Mouse (Mus musculus) cerebellum, adult 9-10 months (tissue): ENCODE data around the gene Prr19.

Experiments used
- DNase-seq: peaks from one replicate; pipeline ENCODE4 v3.0.0; 2022

The Prr19 gene

DNA sequence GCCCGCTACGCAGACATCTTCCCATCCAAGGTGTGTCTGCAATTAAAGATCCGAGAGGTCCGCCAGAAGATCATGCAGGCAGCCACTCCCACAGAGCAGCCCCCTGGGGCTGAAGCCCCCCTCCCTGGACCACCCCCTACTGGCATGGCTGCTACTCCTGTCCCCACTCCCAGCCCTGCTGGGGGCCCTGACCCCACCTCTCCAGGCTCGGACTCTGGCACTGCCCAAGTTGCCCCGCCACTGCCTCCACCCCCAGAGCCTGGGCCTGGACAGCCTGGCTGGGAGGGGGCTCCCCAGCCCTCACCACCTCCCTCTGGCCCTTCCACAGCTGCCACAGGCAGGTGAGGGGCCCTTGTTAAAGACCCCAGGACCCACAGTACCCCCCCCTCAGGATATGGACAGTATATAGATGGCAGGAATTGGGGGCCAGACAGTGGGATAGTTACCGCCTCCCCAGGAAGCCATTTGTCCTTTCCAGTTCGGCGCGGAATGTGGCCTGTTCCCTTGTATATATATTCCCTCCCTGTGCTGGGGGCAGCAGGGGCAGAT is 7.9 kb upstream of the Prr19 start:
- no peak for DNase-seq

DNA sequence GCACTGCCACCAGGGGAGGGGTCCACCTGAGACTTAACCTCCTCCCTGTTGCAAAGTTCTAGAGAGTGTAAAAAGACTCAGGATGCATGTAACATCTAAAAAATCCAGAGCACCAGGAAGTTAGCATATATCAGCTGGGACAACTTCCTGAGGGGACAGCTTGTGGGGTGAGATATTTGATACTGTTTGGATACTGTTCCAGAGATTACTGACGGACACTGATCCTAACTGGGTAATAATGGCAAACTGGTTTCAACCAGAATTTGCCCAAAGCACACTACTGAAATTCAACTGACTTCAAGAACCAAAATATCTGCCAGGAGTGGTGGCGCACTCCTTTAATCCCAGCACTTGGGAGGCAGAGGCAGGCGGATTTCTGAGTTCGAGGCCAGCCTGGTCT is 6.7 kb upstream of the Prr19 start:
- DNase-seq, result no peak

DNA sequence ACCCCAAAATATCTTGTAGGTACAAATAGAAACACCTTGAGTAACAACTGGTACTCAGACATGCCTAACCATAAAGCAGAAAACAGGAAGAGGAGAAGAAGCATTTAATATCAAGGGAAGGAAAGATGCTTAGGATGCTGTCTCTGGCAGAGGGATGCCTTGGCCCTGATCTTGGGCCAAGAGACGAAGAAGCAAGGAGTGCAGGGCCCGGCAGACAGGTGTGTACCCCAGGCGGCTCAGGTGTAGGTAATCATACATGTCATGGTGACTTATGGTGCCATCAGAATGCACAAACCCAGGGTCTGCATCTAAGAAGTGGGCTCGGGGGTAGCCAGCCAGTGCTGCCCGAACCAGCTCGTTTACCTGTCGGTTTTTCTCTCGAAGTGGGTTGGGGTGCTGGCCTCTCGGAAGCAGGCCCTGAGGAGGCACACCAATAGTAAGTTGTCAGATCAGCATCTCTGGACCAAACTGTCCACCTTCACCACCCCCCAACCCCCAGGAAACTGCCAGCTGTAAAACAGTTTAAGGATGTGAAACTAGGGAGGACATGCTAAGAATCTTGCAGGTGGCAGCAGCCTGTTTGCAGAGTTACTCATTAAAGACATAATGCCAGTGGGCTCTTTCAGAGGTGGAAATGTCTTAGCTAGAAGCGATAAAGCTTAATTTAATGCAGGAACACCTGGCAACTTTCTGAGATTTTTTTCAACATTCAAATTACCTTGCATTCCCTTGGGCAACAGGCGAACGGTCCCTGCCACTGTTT is 6.1 kb upstream of the Prr19 start:
- no peak for DNase-seq

DNA sequence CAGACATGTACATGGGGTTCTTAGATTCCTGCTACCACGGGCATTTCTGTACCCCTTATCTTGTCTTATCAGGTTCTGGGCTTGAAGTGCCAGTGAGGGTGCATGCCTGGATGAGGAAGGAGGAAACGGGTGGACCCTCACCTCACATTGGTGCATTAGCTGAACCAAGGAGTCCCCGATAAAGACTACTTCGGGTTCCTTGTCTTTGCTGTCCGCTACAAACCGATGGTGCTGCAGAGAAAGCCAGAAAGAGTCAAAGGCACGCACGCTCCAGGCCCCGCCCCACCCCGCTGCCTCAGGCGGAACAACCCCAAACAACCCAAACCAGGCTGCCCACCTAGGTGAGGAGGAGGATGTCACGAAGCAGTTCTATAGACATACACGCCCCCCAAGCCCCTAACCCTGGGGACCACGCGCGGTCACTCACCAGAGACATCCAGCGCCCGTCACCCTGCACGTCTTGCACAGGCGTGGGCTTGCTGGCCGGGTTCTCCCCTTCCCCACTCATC is 4.2 kb upstream of the Prr19 start:
- DNase-seq, result no peak

DNA sequence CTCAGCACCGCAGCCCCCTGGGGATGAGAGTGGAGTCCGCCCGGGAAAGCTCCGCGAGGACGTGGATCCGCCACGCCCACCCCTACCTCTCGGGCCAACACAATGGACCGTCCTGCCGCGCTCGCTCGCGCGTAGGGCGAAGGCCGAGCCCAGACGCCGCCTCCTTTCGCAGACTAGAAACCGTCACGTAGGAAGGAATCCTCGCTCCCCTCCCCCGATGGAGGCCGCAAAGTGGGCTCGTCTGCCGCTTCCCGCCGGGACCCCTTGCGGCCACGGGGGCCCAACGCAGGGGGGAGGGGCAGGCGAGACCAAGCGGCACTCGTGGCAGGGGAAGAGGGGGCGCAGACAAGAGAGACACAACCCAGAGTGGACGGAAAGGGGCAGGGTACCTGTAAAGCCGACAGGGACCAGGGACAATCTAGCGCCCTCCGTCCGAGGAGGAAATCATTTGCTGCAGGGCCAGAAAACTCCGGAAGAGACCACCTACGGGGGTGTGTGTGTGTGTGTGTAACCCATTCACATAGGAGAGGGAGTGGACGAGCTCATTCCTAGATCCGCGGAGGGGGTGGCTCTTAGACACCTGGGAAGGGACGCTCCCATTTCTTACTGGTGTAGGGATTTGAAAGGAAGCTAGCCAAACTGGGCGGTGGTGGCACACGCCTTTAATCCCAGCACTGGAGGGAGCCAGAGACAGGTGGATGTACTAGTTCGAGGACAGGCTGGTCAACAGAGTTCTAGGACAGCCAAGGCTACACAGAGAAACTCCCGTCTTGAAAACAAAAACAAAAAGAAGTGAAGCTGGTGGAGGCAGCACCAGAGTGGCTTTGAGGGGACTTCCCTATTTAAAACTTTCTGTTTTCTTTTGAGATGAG is 3.5 kb upstream of the Prr19 start, which contains the start of gene Pafah1b3:
Gene Pafah1b3 (minus strand): TSS at position 533 of the 872 bp plus-strand sequence.
- DNase-seq, result peak; percentile 97

DNA sequence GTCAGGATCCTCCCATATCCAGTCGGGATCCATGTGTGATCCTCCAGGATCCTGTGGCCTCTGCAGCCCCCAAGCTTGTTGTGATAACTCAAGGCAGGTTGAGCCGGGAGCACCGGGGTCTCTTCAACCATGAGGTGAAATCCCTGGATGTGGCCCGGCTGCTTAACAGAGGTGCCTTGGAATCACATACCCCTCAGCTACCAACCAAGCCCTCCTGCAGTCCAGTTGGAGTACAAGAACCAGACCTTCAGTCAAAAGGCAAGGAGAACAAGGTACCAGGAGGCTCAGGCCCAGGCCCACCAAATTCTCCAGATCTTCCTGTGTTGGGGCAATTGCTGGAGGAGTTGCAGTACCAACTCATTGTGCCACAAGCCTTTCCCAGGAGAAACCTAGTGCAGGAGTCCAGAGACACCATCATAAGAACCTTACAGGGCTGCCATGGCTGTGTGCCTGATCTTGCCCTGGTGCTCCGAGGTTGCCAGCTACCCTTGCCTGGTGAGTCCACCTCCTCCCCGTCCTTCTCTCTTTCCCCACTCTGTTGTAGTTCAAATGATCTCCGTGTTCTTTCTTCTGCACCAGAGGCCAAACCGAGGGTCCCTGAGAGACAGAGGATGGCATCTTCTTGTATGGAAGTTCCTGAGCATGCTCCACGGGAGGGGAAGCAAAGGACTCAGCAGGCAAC is 1.9 kb downstream of the Prr19 start:
- DNase-seq, result no peak

GRCm38 (mm10) chr7:25303685-25304006 is 2.4 kb downstream of the Prr19 start:
- DNase-seq, result no peak

- DNase-seq, result no peak
Measured at GRCm38 (mm10) chr7:25305481-25305880, 4.3 kb downstream of the Prr19 start.

GRCm38 (mm10) chr7:25305956-25306613 is 4.9 kb downstream of the Prr19 start, which contains the start of gene Tmem145:
TSS of gene Tmem145 (plus strand) at chr7:25306106.
- peak; percentile 69 for DNase-seq

GRCm38 (mm10) chr7:25306614-25306996 is 5.4 kb downstream of the Prr19 start:
- no peak for DNase-seq

- no peak for DNase-seq
Measured at GRCm38 (mm10) chr7:25308702-25309318, 7.6 kb downstream of the Prr19 start.

GRCm38 (mm10) chr7:25309425-25309824 is 8.2 kb downstream of the Prr19 start:
- peak; percentile 24 for DNase-seq

DNA sequence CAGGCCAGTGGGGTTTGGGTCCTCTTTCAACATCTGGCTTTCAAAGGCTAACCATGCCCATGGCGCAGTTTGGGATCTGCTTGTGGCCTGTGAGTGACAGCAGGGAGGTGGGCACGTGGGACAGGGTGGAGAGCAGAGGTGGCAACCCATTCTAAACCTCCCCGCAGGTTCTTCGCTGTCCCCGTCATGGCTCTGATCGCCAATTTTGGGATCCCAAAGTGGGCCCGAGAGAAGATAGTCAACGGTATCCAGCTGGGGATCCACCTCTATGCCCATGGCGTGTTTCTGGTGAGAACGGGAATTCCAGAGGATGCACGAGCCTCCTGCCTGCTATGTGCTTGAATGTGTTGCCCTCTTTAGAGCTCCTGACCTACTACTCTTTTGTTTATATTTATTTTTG is 10.0 kb downstream of the Prr19 start:
- DNase-seq, result no peak

GRCm38 (mm10) chr7:25313325-25313724 is 12.1 kb downstream of the Prr19 start:
- no peak for DNase-seq

GRCm38 (mm10) chr7:25314606-25315305 is 13.5 kb downstream of the Prr19 start:
- no peak for DNase-seq

DNA sequence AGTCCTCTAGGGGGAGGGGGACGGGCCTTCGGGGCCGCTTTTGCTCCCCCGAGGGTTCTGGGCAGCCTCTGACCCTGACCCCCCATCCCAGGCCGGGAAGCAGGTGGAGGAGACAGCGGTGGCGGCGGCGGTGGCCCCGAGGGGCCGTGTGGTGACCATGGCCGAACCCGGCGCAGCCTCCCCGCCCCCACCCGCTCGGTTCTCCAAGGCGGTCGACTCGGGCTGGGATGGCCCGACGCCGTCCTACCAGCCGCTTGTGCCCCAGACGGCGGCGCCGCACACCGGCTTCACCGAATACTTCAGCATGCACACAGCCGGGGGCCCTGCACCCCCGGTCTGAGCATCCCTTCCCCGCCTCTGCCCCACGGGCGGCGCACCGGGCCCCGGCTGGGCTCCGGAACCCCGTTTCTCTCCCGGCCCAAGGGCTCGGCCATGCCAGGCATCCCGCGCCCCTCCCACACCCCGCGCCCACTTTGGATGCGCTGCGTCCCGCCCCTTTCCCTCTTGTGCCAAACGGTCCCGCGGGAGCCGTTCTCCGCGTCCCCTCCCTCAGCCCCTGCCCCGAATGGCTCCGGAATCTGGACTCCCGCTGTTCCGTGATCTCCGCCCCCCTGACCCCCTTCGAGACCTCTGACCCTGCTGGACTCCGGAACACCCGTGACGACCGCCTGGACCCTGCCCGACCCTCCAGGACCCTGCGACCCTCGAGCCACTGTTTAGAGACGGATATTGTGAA is 14.3 kb downstream of the Prr19 start:
- peak; percentile 75 for DNase-seq

- DNase-seq, result peak; percentile 100
Measured at GRCm38 (mm10) chr7:25316532-25317445, 15.6 kb downstream of the Prr19 start, which contains the start of gene Megf8. TSS of gene Megf8 (plus strand) at chr7:25317164.

DNA sequence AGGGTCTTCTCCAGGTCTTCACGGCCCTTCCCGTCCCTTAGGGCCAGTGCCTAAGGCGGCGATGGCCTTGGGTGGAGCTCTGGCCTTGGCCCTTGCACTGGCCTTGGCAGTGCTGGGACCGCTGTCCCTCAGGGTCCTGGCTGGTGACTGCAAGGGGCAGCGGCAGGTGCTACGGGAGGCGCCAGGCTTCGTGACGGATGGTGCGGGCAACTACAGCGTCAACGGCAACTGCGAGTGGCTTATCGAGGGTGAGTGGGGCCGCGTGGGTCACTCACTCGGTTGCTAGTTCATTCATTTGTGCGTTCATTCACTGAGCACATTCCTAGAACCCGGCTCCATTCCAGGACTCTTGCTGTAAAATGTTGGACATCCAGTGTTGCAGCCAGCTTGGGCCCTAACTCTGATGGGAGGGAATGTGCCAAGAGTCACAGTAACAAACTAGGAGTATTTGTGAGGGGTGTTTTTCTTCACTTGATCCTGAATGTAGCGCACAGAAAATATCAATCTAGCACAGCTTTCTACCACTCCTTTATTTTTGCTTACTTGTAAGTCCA is 16.3 kb downstream of the Prr19 start:
- peak; percentile 75 for DNase-seq

DNA sequence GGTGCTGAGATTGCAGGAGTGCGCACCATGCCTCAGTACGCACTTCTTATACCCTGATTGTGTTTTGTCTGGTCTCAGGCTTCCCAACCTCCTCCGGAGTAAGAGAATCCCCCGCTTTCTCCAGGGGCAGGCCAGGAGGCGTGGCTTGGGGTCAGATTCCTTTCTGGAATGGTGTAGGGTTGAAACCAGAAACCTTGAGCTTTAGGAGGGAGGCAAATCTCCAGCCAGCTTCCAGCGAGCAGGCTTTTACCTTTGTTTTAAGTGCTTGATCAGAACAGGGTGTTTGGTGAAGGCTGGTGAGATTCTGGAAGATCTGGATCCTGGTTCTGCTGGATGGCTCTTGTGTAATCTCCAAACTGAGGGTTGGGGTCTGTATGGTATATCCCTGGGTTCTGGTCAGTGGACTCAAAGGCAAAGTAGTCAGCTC is 20.9 kb downstream of the Prr19 start:
- no peak for DNase-seq
